Mouse (Mus musculus): ENCODE data around the gene Kazald1. TPM values are rescaled to one million over a fixed set of nuclear protein-coding genes. Genes with fewer than 3 reads are reported as not detected.

Kazald1 gene
- polyA plus RNA-seq, 1 experiment, result 0.54 TPM

DNA sequence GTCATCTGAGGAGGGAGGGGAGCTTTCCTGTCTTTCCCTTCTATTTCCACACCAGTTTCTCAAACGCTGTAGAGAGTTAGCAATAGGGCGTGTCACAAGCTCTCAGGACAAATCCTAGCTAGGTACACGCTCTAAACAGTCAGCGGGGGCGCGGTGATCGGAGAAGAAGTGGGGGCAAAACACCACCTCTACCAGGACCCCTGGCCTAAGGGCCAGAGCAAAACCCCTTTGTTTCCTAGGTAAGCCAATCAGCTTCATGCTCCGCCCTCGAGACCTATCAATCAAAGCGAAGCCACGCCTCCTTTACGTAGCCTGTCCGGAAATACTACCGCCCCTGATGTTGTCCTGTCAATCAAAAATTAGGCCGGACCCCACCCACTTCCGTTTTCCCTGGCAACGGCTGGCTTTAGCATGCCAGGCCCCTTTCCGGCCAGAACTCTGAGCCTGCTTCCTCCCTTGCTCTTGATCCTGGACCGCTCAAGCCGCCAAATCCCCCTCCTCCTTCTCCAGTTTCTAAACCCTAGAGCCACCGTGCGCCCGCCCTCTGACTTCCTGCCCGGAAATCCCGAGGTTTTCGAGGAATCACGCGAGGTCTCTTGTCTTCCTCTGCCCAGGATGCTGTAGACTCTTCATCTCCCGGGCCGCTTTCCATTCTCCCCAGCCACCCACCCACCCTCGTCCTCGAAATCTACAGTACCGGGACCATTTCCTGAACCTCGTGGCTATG, 16.8 kb upstream of the Kazald1 start:
- Histone ChIP-seq H3K9me3 (peaks cover 5% of the 10 kb centered on the region; the same call in 1 of the 2 replicates), H3K4me3 (replicated peaks) (peak overlapping the region; percentile 97), H3K27me3 (replicated peaks) (no peaks in the 10 kb centered on the region), H3K4me1 (peaks cover 70% of the 10 kb centered on the region), H3K36me3 (replicated peaks; ENCODE audit: low read length) (peaks cover 16% of the 10 kb centered on the region)
- peak; percentile 94 for TF ChIP-seq FLI1 (IDR thresholded peaks at IDR 0.05; ENCODE audit: low read length)
- no peak for TF ChIP-seq GATA1 (IDR thresholded peaks at IDR 0.05; ENCODE audit: borderline replicate concordance, low read length)

DNA sequence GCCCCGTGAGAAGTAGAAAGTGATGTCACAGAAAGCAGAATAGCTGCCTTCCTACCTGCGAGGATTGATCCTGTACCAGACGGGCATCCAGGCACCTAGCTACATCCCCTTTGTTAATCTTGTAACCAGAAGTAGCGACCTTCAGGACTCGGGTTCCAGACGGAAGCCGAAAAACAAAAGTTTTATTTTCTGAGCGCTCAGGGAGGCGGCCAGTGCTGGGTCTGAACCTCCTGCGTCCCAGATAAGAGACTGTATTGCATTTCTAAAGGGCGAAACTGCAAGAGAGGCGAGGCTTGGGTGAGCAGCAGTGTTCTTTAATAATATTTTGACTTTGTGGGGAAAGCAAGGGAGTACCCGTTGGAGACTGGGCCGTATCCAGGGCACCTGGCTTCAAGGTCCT, 16.2 kb upstream of the Kazald1 start:
- peak overlapping the region; percentile 97 for H3K4me3 ChIP-seq (replicated peaks)
- peaks cover 12% of the 10 kb centered on the region for H3K36me3 ChIP-seq (replicated peaks; ENCODE audit: low read length)
- H3K27me3 ChIP-seq (replicated peaks), result no peaks in the 10 kb centered on the region
- peaks cover 5% of the 10 kb centered on the region; the same call in 1 of the 2 replicates for H3K9me3 ChIP-seq
- TF ChIP-seq FLI1 (IDR thresholded peaks at IDR 0.05; ENCODE audit: low read length), result no peak
- no peak for TF ChIP-seq GATA1 (IDR thresholded peaks at IDR 0.05; ENCODE audit: borderline replicate concordance, low read length)
- H3K4me1 ChIP-seq, result peaks cover 69% of the 10 kb centered on the region

DNA sequence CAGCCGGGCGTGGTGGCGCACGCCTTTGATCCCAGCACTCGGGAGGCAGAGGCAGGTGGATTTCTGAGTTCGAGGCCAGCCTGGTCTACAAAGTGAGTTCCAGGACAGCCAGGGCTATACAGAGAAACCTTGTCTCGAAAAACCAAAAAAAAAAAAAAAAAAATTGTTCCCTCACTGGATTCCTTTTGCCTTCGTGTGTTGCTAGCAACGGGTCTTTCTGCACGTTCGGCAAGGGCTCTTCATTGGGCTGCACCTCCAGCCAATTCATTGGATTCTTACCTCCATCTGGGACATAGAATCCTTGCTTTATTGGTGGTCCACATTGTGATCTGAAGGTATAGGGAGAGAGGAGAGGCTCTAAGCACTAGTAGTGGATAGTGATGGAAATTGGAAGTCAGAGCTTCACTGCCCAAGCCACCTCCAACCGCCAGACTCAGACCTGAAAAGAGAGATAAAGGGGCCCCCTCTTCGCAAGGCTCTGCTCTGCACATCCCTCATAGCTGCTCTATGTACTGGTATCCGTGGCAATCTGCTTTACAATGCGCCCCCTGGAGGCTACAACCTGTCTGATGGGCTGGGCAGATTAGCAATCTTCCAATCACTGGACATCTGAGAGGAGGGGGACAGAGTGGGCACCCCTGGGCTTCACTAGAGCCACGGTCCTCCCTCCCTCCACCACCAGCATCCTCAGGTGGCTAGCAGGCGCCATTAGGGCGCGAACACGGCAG, 11.3 kb upstream of the Kazald1 start:
- no peaks in the 10 kb centered on the region for H3K27me3 ChIP-seq (replicated peaks)
- H3K4me1 ChIP-seq, result peaks cover 44% of the 10 kb centered on the region
- no peak for TF ChIP-seq GATA1 (IDR thresholded peaks at IDR 0.05; ENCODE audit: borderline replicate concordance, low read length)
- H3K9me3 ChIP-seq, result peaks cover 5% of the 10 kb centered on the region; the same call in 1 of the 2 replicates
- no peak overlapping the region for H3K4me3 ChIP-seq (replicated peaks)
- peaks cover 6% of the 10 kb centered on the region for H3K36me3 ChIP-seq (replicated peaks; ENCODE audit: low read length)

DNA sequence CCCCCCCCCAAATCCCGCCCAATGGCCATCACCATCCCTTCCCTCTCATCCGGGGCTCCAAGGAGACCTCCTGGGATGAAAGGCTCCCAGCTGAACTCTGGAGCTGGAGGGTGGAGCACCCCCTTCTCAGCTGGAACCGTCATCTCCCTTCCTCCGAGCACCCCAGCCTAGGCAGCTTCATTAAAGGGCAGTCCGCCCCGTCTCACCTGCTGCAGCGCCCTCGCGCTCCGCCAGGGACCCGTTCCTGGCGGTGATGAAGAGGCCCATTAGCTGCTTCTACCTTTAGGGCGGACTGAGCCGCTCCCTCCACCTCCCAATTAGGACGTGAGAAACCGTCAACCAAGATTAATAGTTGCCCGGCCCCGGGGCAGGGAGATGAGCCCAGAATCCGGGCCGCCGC, 9.8 kb upstream of the Kazald1 start:
- no peak for TF ChIP-seq FLI1 (IDR thresholded peaks at IDR 0.05; ENCODE audit: low read length)
- no peak for TF ChIP-seq GATA1 (IDR thresholded peaks at IDR 0.05; ENCODE audit: borderline replicate concordance, low read length)
- H3K4me3 ChIP-seq (replicated peaks), result no peak overlapping the region
- no peaks in the 10 kb centered on the region for H3K27me3 ChIP-seq (replicated peaks)
- peaks cover 5% of the 10 kb centered on the region; the same call in 1 of the 2 replicates for H3K9me3 ChIP-seq
- H3K4me1 ChIP-seq, result peaks cover 38% of the 10 kb centered on the region
- H3K36me3 ChIP-seq (replicated peaks; ENCODE audit: low read length), result peaks cover 6% of the 10 kb centered on the region

DNA sequence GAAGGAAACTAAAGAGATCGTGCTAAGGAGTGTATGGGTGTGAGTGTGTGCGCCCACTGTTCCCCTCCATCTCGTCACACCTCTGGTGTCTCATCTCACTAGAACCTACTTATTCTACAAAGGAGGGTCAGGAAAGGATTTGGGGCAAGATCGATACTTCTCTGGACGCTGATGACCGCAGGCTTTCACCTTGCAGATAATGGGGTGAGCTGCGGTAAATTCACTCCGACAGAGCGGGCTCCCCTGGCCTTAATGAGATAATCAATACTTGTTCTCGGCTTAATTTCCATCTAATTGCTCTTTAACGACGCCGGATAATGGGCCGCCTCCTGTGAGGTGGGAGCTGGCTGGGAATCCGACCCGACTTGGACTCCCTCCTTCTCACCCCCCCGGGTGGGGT, 7.9 kb upstream of the Kazald1 start:
- peaks cover 5% of the 10 kb centered on the region; the same call in 1 of the 2 replicates for H3K9me3 ChIP-seq
- H3K4me1 ChIP-seq, result peaks cover 43% of the 10 kb centered on the region
- peaks cover 5% of the 10 kb centered on the region for H3K36me3 ChIP-seq (replicated peaks; ENCODE audit: low read length)
- TF ChIP-seq GATA1 (IDR thresholded peaks at IDR 0.05; ENCODE audit: borderline replicate concordance, low read length) (no peak), FLI1 (IDR thresholded peaks at IDR 0.05; ENCODE audit: low read length) (no peak)
- no peak overlapping the region for H3K4me3 ChIP-seq (replicated peaks)
- no peaks in the 10 kb centered on the region for H3K27me3 ChIP-seq (replicated peaks)

DNA sequence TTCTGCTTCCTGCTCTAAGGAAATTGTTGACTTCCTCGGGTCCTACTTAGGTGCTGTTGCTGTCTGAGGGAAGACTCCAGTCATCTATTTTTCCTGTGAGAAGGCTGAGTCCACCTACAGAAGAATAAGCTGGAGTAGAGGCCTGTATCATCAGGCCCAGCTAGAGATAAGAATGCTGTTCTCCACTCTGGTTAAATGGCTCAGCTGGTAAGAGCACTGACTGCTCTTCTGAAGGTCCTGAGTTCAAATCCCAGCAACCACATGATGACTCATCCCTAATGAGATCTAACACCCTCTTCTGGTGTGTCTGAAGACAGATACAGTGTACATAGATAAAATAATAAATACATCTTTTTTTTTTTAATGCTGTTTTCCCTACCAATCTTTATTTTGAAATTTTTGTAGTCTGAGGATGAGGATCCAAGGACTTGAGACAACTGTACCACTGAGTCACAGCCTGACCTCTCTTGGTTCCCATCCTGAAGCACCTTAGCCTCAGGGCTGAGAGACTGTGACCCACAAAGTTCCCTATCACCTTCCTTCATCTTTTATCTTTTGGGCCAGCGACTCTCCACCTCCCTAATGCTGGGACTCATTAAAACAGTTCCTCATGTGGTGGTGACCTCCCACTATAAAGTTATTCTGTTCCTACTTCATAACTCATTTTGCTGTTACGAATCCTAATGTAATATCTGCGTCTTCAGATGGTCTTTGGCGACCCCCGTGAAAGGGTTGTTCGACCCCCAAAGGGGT, 7.1 kb upstream of the Kazald1 start:
- Histone ChIP-seq H3K4me3 (replicated peaks) (no peak overlapping the region), H3K9me3 (no peaks in the 10 kb centered on the region), H3K36me3 (replicated peaks; ENCODE audit: low read length) (no peaks in the 10 kb centered on the region), H3K4me1 (peaks cover 46% of the 10 kb centered on the region), H3K27me3 (replicated peaks) (no peaks in the 10 kb centered on the region)
- no peak for TF ChIP-seq FLI1 (IDR thresholded peaks at IDR 0.05; ENCODE audit: low read length)
- no peak for TF ChIP-seq GATA1 (IDR thresholded peaks at IDR 0.05; ENCODE audit: borderline replicate concordance, low read length)

DNA sequence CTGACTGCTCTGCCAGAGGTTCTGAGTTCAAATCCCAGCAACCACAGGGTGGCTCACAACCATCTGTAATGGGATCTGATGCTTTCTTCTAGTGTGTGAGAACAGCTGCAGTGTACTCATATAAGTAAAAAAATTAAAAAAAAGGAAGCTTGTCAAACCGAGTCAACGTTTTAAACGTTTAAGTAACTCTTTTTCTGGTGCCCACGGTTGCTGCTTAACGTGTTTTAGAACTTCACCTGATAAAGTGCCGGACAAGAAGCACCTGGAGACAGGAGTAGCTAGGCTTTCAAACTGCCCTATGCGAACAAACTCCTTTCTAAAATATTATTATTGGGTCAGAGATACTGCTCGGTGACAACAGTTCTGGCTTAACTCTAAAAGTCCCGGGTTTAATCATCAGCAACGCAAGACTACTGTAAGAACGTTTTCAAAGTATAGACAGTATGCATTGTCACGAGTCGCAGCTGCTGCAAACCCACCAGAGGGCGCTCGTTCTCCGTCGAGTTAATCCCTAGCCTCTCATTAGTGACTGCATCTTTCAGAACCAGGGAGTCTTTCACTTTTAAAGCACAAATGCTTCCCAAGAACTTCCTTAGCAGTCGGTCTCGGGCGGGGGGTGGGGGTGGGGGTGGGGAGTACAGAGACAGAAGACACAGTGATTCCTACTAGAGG, 1.0 kb upstream of the Kazald1 start:
- Histone ChIP-seq H3K36me3 (replicated peaks; ENCODE audit: low read length) (no peaks in the 10 kb centered on the region), H3K4me1 (peaks cover 77% of the 10 kb centered on the region), H3K4me3 (replicated peaks) (peak overlapping the region; percentile 97), H3K9me3 (no peaks in the 10 kb centered on the region), H3K27me3 (replicated peaks) (peaks cover 27% of the 10 kb centered on the region)
- no peak for TF ChIP-seq GATA1 (IDR thresholded peaks at IDR 0.05; ENCODE audit: borderline replicate concordance, low read length)
- TF ChIP-seq FLI1 (IDR thresholded peaks at IDR 0.05; ENCODE audit: low read length), result no peak

DNA sequence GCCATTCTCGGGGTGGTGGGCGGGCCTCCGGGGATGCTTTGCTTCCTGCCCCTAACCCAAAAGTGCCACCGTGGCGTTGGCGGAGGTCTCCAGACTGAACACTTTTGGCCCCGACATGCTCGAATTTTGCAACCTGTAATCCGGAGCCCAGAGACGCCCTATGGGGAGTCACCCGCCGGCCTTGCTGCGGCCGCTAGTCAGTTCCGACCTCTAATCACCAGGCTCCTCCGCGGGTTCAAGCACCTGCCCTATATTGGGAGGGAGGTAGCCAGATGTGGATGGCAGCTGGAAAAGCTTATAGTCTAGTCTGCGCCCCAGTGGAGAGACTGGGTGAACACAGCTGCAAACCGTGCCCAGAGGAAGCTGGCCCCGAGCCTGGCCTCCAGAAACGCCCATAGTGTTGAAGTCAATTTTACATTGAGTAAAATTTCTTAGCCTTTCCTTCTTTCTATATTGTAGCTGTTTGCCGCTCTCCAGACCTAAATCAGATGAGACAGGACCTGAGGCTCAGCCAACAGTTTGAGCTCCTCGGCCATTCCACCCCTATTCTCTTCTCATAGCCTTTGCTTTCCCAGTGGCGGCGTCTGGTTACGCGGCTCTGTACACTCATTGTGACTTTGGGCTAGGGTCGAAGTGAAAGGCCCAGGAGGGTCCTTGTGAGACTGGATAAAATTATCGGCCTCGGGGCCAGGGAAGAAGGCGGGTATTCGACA, 438 bp downstream of the Kazald1 start:
- H3K4me3 ChIP-seq (replicated peaks), result peak overlapping the region; percentile 97
- no peaks in the 10 kb centered on the region for H3K36me3 ChIP-seq (replicated peaks; ENCODE audit: low read length)
- H3K9me3 ChIP-seq, result no peaks in the 10 kb centered on the region
- H3K27me3 ChIP-seq (replicated peaks), result peaks cover 34% of the 10 kb centered on the region
- peaks cover 89% of the 10 kb centered on the region for H3K4me1 ChIP-seq
- TF ChIP-seq GATA1 (IDR thresholded peaks at IDR 0.05; ENCODE audit: borderline replicate concordance, low read length) (no peak), FLI1 (IDR thresholded peaks at IDR 0.05; ENCODE audit: low read length) (no peak)

All from megakaryocyte, embryonic 14.5 days (primary cell).